Mouse (Mus musculus): ENCODE results near the gene Pgm1. TPM values are rescaled to one million over a fixed set of nuclear protein-coding genes. Genes with fewer than 3 reads are reported as not detected.

Pgm1 gene
- polyA plus RNA-seq, 1 experiment from 2014 or later = 52.4 TPM

DNA sequence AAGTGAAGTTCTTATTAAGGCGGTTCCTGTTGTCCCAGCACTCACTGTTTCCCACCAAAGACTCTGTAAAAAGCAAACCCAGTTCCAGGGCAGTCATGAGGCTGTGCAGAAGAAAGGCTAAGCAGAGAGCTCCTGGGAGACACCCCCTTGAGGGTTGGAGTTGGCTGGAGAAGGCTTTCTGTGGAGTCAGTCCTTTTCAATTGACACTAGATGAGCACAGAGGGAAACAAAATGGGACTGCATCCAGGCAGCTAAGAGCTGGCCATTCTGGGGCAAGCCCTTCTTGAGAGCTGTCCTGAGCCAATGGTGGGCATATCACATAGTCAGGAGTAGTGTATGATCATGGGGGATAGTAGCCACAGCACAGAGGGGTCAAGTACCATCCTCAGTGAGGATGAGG, 44.7 kb downstream of the Pgm1 start:
- H3K9ac ChIP-seq (ENCODE audit: low read length) = no peak overlapping the region
- no peaks in the 10 kb centered on the region for H3K9me3 ChIP-seq (ENCODE audit: control insufficient read depth, low read length)
- no peaks in the 10 kb centered on the region for H3K4me1 ChIP-seq (replicated peaks; ENCODE audit: control insufficient read depth, insufficient read depth)
- no peaks in the 10 kb centered on the region; the same call in 1 of the 2 replicates for H3K36me3 ChIP-seq (ENCODE audit: control insufficient read depth, insufficient read depth, low read length)
- DNase-seq (ENCODE audit: low spot score) (no peak), ATAC-seq (ENCODE audit: low FRiP score, low TSS enrichment) (no peak)
- H3K27me3 ChIP-seq (ENCODE audit: control insufficient read depth, insufficient read depth, low read length) = no peaks in the 10 kb centered on the region
- WGBS = 88% methylated on average over 1 of the region's 1 CpGs
- no peak overlapping the region for H3K27ac ChIP-seq (replicated peaks)
- no peak overlapping the region for H3K4me3 ChIP-seq (ENCODE audit: low read depth, low read length)
- no peak overlapping the region for H3K4me2 ChIP-seq (replicated peaks; ENCODE audit: low read depth)
- TF ChIP-seq EP300 (optimal IDR thresholded peaks at IDR 0.05) (no peak), CTCF (IDR thresholded peaks at IDR 0.05; ENCODE audit: low read depth) (no peak)

DNA sequence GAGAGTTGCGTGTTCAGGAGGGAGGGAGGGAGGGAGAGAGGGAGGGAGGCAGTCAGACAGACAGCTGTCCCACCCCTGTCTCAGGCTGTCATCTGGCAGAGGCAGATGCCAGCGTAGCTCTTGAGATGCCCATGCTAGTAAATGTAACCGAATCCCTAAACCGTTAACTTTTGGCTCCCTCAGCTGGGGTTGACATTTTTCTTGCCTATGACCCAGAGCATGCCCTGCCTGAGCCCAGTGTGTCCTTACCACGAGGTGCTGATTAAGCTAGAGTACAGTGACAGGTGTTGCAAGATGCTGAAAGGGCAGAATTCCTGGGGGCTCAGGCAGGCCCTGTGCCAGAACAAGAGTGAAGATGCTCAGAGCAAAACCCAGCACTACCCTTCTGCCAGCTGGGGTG, 45.2 kb downstream of the Pgm1 start:
- ATAC-seq (ENCODE audit: low FRiP score, low TSS enrichment) (no peak), DNase-seq (ENCODE audit: low spot score) (no peak)
- Histone ChIP-seq H3K27me3 (ENCODE audit: control insufficient read depth, insufficient read depth, low read length) (no peaks in the 10 kb centered on the region), H3K9ac (ENCODE audit: low read length) (no peak overlapping the region), H3K4me3 (ENCODE audit: low read depth, low read length) (no peak overlapping the region), H3K4me2 (replicated peaks; ENCODE audit: low read depth) (no peak overlapping the region), H3K27ac (replicated peaks) (no peak overlapping the region), H3K36me3 (ENCODE audit: control insufficient read depth, insufficient read depth, low read length) (no peaks in the 10 kb centered on the region; the same call in 1 of the 2 replicates), H3K9me3 (ENCODE audit: control insufficient read depth, low read length) (no peaks in the 10 kb centered on the region), H3K4me1 (replicated peaks; ENCODE audit: control insufficient read depth, insufficient read depth) (no peaks in the 10 kb centered on the region)
- no peak for TF ChIP-seq CTCF (IDR thresholded peaks at IDR 0.05; ENCODE audit: low read depth)
- no peak for TF ChIP-seq EP300 (optimal IDR thresholded peaks at IDR 0.05)
- 75% methylated on average over 5 of the region's 5 CpGs for whole genome bisulfite sequencing

DNA sequence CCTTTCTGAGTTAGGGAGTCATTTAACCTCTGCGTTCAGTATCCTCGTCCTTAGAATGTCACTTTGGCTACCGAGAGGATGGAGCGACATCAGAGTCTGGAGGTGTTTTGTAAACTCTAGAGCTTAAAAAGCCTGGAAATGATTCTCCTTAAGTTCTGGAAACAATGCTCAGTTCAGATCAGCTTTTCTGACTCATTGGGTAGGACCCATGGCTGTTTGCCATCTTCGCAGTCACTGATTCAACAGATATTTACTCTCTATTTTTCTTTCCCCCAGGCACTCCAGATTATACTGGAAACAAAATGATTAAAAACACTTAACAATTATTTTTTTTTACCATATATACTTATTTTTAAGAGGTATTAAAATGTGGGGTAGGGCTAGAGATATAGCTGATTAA, 50.1 kb downstream of the Pgm1 start:
- H3K36me3 ChIP-seq (ENCODE audit: control insufficient read depth, insufficient read depth, low read length) = peaks cover 2% of the 10 kb centered on the region
- no peak overlapping the region for H3K4me2 ChIP-seq (replicated peaks; ENCODE audit: low read depth)
- no peaks in the 10 kb centered on the region for H3K9me3 ChIP-seq (ENCODE audit: control insufficient read depth, low read length)
- H3K27ac ChIP-seq (replicated peaks) = no peak overlapping the region
- H3K27me3 ChIP-seq (ENCODE audit: control insufficient read depth, insufficient read depth, low read length) = no peaks in the 10 kb centered on the region
- H3K4me3 ChIP-seq (ENCODE audit: low read depth, low read length) = no peak overlapping the region
- DNase-seq (ENCODE audit: low spot score) (no peak), ATAC-seq (ENCODE audit: low FRiP score, low TSS enrichment) (no peak)
- 54% methylated on average over 5 of the region's 5 CpGs for WGBS
- TF ChIP-seq CTCF (IDR thresholded peaks at IDR 0.05; ENCODE audit: low read depth) (no peak), EP300 (optimal IDR thresholded peaks at IDR 0.05) (no peak)
- no peaks in the 10 kb centered on the region for H3K4me1 ChIP-seq (replicated peaks; ENCODE audit: control insufficient read depth, insufficient read depth)
- no peak overlapping the region for H3K9ac ChIP-seq (ENCODE audit: low read length)

DNA sequence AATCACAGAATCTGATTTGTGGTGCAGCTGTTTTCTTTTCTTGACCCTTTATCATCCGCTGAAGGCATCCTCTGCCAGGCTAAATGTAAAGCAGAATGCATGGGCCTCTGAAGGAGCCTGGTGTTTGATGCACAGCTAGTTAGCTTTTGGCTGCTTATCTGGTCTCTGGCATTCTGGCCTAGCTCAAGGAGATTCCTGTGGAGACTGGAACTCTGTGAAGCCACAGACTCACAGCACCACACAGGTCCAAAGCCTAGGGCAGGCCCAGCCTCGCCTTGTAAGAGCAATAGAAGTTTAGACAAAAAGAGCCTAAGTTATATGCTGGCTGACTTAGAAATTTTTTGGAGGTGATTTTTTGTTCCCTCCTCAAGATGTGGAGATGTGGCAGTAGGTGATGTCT, 52.0 kb downstream of the Pgm1 start:
- WGBS = 88% methylated on average over 2 of the region's 2 CpGs
- DNase-seq (ENCODE audit: low spot score) (no peak), ATAC-seq (ENCODE audit: low FRiP score, low TSS enrichment) (no peak)
- Histone ChIP-seq H3K4me2 (replicated peaks; ENCODE audit: low read depth) (no peak overlapping the region), H3K9me3 (ENCODE audit: control insufficient read depth, low read length) (no peaks in the 10 kb centered on the region), H3K9ac (ENCODE audit: low read length) (no peak overlapping the region), H3K4me3 (ENCODE audit: low read depth, low read length) (no peak overlapping the region), H3K27ac (replicated peaks) (no peak overlapping the region), H3K27me3 (ENCODE audit: control insufficient read depth, insufficient read depth, low read length) (no peaks in the 10 kb centered on the region), H3K4me1 (replicated peaks; ENCODE audit: control insufficient read depth, insufficient read depth) (no peaks in the 10 kb centered on the region), H3K36me3 (ENCODE audit: control insufficient read depth, insufficient read depth, low read length) (peaks cover 2% of the 10 kb centered on the region)
- no peak for TF ChIP-seq EP300 (optimal IDR thresholded peaks at IDR 0.05)
- no peak for TF ChIP-seq CTCF (IDR thresholded peaks at IDR 0.05; ENCODE audit: low read depth)

DNA sequence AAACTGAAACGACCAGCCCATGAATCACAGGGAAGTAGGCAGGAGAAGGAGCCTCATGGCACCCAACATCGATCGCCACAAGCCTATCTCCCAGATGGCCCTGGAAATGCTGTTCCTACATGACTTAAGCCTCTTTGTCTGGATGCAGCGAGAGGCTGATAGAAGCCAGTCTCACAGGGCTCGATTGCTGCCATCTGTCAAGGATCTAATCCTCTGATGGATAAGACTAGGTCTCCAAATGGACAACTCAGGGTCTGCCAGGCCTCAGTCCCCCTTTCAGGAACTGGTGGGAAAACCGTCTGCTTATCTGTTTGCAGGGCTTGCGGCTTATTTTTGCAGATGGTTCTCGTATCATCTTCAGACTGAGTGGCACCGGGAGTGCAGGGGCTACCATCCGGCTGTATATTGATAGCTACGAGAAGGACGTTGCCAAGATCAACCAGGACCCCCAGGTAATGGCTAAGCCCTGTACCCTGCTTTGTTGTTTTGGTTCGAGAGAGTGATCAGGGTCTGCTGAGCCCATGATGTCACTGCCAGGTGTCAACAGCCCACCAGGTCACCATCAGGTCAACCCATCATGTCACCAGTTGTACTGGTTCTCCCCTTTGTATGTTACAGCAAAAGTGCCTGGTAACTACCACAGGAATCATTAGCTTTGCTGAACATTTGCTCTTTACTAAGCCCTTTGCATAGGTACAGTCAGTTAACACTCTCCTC, 54.6 kb downstream of the Pgm1 start:
- peaks cover 2% of the 10 kb centered on the region for H3K36me3 ChIP-seq (ENCODE audit: control insufficient read depth, insufficient read depth, low read length)
- H3K27ac ChIP-seq (replicated peaks) = no peak overlapping the region
- no peak for ATAC-seq (ENCODE audit: low FRiP score, low TSS enrichment)
- TF ChIP-seq EP300 (optimal IDR thresholded peaks at IDR 0.05) (no peak), CTCF (IDR thresholded peaks at IDR 0.05; ENCODE audit: low read depth) (no peak)
- DNase-seq (ENCODE audit: low spot score) = no peak
- 69% methylated on average over 13 of the region's 13 CpGs for WGBS
- no peaks in the 10 kb centered on the region for H3K27me3 ChIP-seq (ENCODE audit: control insufficient read depth, insufficient read depth, low read length)
- no peak overlapping the region for H3K9ac ChIP-seq (ENCODE audit: low read length)
- no peak overlapping the region for H3K4me3 ChIP-seq (ENCODE audit: low read depth, low read length)
- H3K9me3 ChIP-seq (ENCODE audit: control insufficient read depth, low read length) = no peaks in the 10 kb centered on the region
- H3K4me1 ChIP-seq (replicated peaks; ENCODE audit: control insufficient read depth, insufficient read depth) = no peaks in the 10 kb centered on the region
- no peak overlapping the region for H3K4me2 ChIP-seq (replicated peaks; ENCODE audit: low read depth)

DNA sequence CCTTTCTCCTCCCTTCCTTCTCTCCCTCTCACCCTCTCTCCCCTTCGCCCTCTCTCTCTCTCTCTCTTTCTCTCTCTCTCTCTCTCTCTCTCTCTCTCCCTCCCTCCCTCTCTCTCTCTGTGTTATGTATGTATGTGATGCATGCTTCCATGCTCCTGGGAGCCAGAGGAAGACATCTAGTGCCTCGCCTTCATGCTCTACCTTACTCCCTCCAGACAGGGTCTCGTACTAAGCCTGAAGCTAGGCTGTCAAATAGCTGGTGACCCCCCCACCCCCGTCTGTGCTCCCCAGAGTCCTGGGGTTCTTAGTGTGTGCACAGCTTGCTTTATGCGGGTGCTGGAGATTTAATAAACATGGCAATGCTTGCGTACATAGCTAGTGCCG, 55.1 kb downstream of the Pgm1 start:
- TF ChIP-seq EP300 (optimal IDR thresholded peaks at IDR 0.05) = no peak
- no peak for TF ChIP-seq CTCF (IDR thresholded peaks at IDR 0.05; ENCODE audit: low read depth)
- Histone ChIP-seq H3K36me3 (ENCODE audit: control insufficient read depth, insufficient read depth, low read length) (peaks cover 2% of the 10 kb centered on the region), H3K4me2 (replicated peaks; ENCODE audit: low read depth) (no peak overlapping the region), H3K4me3 (ENCODE audit: low read depth, low read length) (no peak overlapping the region), H3K27me3 (ENCODE audit: control insufficient read depth, insufficient read depth, low read length) (no peaks in the 10 kb centered on the region), H3K27ac (replicated peaks) (no peak overlapping the region), H3K9ac (ENCODE audit: low read length) (no peak overlapping the region), H3K4me1 (replicated peaks; ENCODE audit: control insufficient read depth, insufficient read depth) (no peaks in the 10 kb centered on the region), H3K9me3 (ENCODE audit: control insufficient read depth, low read length) (no peaks in the 10 kb centered on the region)
- ATAC-seq (ENCODE audit: low FRiP score, low TSS enrichment) (no peak), DNase-seq (ENCODE audit: low spot score) (no peak)
- 64% methylated on average over 7 of the region's 7 CpGs for WGBS

All from stomach, postnatal 0 days (tissue).